Mouse (Mus musculus): ENCODE measurements at regions not wholly inside any gene's neighbourhood (a gene's known extent, or its start where the extent isn't known, plus 50 kb on each side); places are given as distances from the start of the nearest gene placed in this dataset.
A peak's percentile ranks its signal among the peaks of the same experiment; 100 is the strongest.

- ATAC-seq (replicated peaks; ENCODE audit: poor library complexity, severe bottlenecking), result no peak
These were observed 1359.8 kb upstream of the A1bg start for GRCm38 (mm10) chr15:62282646-62283045.

GRCm38 (mm10) chr15:62282116-62282515, 1359.3 kb upstream of the A1bg start:
- ATAC-seq (replicated peaks; ENCODE audit: poor library complexity, severe bottlenecking), result no peak

- ATAC-seq (replicated peaks; ENCODE audit: poor library complexity, severe bottlenecking), result no peak
These were observed 1356.7 kb upstream of the A1bg start for GRCm38 (mm10) chr15:62279526-62279925.

- ATAC-seq (replicated peaks; ENCODE audit: poor library complexity, severe bottlenecking), result no peak
These were observed 1352.0 kb upstream of the A1bg start for GRCm38 (mm10) chr15:62274818-62275217.

GRCm38 (mm10) chr15:62273855-62274488, 1351.2 kb upstream of the A1bg start:
- no peak for ATAC-seq (replicated peaks; ENCODE audit: poor library complexity, severe bottlenecking)

- ATAC-seq (replicated peaks; ENCODE audit: poor library complexity, severe bottlenecking), result no peak
These were observed 1349.9 kb upstream of the A1bg start for GRCm38 (mm10) chr15:62272755-62273154.

GRCm38 (mm10) chr15:62271428-62271827, 1348.6 kb upstream of the A1bg start:
- ATAC-seq (replicated peaks; ENCODE audit: poor library complexity, severe bottlenecking), result no peak

- no peak for ATAC-seq (replicated peaks; ENCODE audit: poor library complexity, severe bottlenecking)
These were observed 1345.4 kb upstream of the A1bg start for GRCm38 (mm10) chr15:62268189-62268588.

- ATAC-seq (replicated peaks; ENCODE audit: poor library complexity, severe bottlenecking), result no peak
These were observed 1344.7 kb upstream of the A1bg start for GRCm38 (mm10) chr15:62267536-62267935.

GRCm38 (mm10) chr15:62266025-62266424, 1343.2 kb upstream of the A1bg start:
- no peak for ATAC-seq (replicated peaks; ENCODE audit: poor library complexity, severe bottlenecking)

- no peak for ATAC-seq (replicated peaks; ENCODE audit: poor library complexity, severe bottlenecking)
These were observed 1342.7 kb upstream of the A1bg start for GRCm38 (mm10) chr15:62265484-62265937.

GRCm38 (mm10) chr15:62264966-62265365, 1342.2 kb upstream of the A1bg start:
- no peak for ATAC-seq (replicated peaks; ENCODE audit: poor library complexity, severe bottlenecking)

GRCm38 (mm10) chr15:62264183-62264582, 1341.4 kb upstream of the A1bg start:
- ATAC-seq (replicated peaks; ENCODE audit: poor library complexity, severe bottlenecking), result no peak

GRCm38 (mm10) chr15:62262487-62262886, 1339.7 kb upstream of the A1bg start:
- ATAC-seq (replicated peaks; ENCODE audit: poor library complexity, severe bottlenecking), result no peak

GRCm38 (mm10) chr15:62261520-62261919, 1338.7 kb upstream of the A1bg start:
- no peak for ATAC-seq (replicated peaks; ENCODE audit: poor library complexity, severe bottlenecking)

GRCm38 (mm10) chr15:62258611-62259010, 1335.8 kb upstream of the A1bg start:
- ATAC-seq (replicated peaks; ENCODE audit: poor library complexity, severe bottlenecking), result no peak

GRCm38 (mm10) chr15:62257955-62258354, 1335.1 kb upstream of the A1bg start:
- no peak for ATAC-seq (replicated peaks; ENCODE audit: poor library complexity, severe bottlenecking)

- ATAC-seq (replicated peaks; ENCODE audit: poor library complexity, severe bottlenecking), result no peak
These were observed 1334.4 kb upstream of the A1bg start for GRCm38 (mm10) chr15:62257110-62257667.

- ATAC-seq (replicated peaks; ENCODE audit: poor library complexity, severe bottlenecking), result no peak
These were observed 1332.8 kb upstream of the A1bg start for GRCm38 (mm10) chr15:62255571-62255970.

GRCm38 (mm10) chr15:62253724-62254123, 1330.9 kb upstream of the A1bg start:
- ATAC-seq (replicated peaks; ENCODE audit: poor library complexity, severe bottlenecking), result no peak

- ATAC-seq (replicated peaks; ENCODE audit: poor library complexity, severe bottlenecking), result peak; percentile 61
These were observed 1329.4 kb upstream of the A1bg start for GRCm38 (mm10) chr15:62252078-62252833.

GRCm38 (mm10) chr15:62249436-62249835, 1326.6 kb upstream of the A1bg start:
- ATAC-seq (replicated peaks; ENCODE audit: poor library complexity, severe bottlenecking), result no peak

All from granulocyte monocyte progenitor cell, adult 5-6 weeks (primary cell).